Mouse (Mus musculus) liver (tissue): ENCODE data around the gene Pnkp.

Experiments
- DNase-seq: peaks from one replicate; pipeline ENCODE4 v3.0.0-alpha.2; 2020; ENCODE audit warnings: mixed read lengths

Pnkp gene

DNA sequence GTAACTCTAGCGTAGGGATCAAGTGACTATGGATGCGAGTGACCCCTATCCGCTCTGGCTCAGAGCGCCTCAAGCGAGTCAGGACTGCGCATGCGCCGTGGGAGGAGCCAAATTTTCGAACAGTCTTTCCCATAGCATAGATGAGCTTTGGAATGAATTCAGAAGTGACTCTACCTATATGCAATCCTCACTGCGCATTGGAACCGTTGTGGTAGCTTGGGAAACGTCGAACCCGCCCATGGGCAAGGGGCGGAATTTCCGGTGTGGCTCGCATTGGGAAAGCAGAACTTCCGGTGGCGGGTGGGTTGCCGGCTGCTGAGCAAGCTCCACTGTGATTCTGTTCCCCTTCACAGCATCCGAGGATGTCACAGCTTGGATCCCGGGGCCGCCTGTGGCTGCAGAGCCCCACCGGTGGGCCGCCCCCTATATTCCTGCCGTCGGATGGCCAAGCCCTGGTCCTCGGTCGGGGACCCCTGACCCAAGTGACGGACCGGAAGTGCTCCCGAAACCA lies at the start of gene Pnkp:
TSS of gene Pnkp (plus strand) at position 98 of the 511 bp plus-strand sequence.
- peak; percentile 89 for DNase-seq

GRCm38 (mm10) chr7:44808927-44809326 lies 48.0 kb upstream of the Pnkp start:
- no peak for DNase-seq

DNA sequence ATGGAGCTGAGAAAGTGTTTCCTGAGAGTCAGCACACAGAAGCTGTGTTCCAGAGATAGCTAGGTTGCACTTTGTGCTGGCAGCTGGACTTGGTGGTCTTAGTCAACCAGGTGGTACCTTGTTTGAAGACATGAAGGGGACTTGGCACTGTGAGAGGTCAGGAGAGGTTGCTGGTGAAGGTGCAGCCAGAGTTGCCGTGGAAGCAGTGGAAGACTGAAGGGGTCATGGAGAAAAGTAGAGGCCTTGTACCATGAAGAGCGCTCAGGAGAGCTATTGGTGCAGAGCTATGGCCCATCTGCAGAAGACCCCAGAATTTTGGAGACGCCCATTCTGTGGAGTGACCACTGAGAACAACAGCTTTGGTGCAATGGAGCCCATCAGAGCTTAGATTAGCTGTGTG lies 47.5 kb upstream of the Pnkp start:
- peak; percentile 1 for DNase-seq

GRCm38 (mm10) chr7:44810365-44810764 lies 46.6 kb upstream of the Pnkp start:
- DNase-seq: no peak

GRCm38 (mm10) chr7:44810819-44811557 lies 46.0 kb upstream of the Pnkp start:
- DNase-seq: peak; percentile 0

- peak; percentile 2 for DNase-seq
These were observed 44.2 kb upstream of the Pnkp start for GRCm38 (mm10) chr7:44812651-44813325.

GRCm38 (mm10) chr7:44813985-44814384 lies 43.0 kb upstream of the Pnkp start:
- peak; percentile 0 for DNase-seq

DNA sequence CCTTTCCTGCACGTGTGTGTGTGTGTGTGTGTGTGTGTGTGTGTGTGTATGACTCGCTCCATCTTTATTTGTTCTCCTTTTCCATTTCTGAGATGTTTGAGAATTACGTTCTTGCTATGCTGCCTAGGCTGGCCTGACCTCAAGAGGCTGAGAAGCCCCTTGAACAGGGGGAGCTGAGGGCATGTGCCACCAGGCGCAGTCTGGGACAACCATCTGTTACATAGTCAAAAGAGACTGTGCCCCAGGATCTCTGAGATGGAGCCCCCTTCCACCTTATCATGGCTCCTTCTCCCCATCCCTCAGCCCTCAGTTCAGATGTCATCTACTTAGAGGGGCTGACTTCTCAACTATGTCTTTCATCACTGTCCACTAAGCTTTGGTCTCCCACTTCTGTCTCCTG lies 42.5 kb upstream of the Pnkp start:
- peak; percentile 1 for DNase-seq

DNA sequence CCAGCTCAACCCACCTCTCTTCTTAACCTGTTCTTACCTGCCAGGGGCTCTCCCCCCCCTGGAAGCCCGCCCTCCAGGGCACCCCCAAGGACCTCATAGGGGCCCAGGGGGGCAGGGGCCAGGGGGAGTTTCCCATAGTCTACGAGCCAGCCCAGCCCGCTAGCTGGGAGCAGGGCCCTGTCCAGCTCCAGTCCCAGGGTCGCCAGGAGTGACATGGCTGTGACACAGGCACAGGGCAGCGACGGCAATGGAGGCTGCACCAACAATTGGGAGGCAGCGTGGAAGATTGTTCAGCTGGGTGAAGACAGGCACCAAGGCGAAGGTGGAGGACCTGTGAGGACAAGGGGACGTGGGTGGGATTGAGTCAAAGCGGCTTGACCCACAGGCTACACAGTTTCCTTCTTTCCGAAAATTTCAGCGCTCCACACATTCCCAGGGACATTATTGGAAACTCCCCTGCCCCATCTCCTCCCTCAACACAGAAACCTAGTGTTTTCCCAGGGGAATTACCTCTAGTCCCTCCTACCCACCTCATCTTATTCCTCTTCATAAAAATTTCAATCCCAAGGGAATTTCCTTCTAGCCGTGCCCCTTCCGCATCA lies 41.9 kb upstream of the Pnkp start:
- DNase-seq: peak; percentile 12

DNA sequence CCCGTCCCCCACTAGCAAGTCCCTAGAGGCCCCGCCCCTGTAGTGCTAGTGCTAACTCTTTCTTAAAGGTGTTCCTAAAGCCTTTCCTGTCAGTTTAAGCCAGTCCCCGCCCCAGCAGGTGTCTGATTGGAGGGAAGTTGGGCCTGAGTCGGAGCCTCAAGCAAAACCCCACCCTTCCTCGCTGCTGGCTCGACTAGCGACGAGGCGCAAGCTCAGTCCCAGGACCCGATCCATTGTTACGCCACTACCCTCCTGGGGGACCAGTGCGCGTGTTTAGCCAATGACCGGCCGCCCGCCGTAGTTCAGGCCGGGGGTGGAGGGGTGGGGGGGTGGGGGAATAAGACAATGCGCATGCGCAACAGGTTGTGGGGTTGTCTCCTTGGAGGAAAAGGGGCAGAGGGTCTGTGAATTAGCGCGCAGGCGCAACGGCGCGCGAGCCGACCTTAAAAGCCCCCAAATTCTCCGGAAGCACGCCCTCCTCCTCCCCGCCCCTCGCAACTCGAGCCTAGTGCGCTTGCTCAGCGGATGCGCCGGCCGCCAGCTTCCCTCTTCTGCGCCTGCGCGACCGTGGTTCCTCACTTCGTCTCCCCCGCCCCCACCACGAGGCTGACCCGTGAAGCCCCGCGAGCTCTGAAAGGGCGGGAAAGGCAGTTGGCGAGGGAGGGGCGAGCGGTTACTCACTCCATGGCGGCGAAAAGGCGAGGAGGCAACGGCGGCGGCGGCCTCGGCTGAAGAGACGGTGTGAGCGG lies 41.0 kb upstream of the Pnkp start, which contains the start of the genes Nup62 and Il4i1:
TSS of gene Nup62 (plus strand) at position 368 of the 749 bp plus-strand sequence.
TSS of gene Il4i1 (plus strand) at position 667 of the 749 bp plus-strand sequence.
- peak; percentile 99 for DNase-seq

DNA sequence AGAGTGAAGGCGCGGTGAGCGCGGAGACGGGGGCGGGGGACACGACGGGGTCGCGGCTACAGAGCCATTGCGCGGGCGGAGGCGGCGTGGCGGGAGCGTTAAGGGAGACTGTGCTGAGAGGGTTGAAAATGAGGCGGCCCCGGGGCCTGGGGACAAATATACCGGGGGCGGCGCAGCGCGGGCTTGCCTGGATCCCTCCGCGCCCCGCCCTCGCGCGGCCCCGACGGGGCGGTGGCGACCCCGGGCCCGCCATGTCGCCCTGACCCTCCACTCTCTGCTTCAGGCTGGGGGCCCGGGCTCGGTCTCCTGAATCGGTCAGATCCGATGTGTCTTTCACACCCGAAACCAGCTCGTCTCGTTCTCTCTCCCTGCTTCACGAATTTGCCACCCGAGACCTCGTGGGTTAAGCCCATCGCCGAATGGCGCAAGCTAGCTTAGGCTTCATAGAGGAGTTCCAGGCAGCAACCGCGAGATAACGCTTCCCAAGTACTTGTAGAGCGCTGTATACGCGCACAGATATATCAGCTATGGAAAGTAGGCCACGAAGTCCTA lies 40.4 kb upstream of the Pnkp start, which contains the start of gene Atf5:
TSS of gene Atf5 (minus strand) at position 189 of the 552 bp plus-strand sequence.
- DNase-seq: peak; percentile 73

DNA sequence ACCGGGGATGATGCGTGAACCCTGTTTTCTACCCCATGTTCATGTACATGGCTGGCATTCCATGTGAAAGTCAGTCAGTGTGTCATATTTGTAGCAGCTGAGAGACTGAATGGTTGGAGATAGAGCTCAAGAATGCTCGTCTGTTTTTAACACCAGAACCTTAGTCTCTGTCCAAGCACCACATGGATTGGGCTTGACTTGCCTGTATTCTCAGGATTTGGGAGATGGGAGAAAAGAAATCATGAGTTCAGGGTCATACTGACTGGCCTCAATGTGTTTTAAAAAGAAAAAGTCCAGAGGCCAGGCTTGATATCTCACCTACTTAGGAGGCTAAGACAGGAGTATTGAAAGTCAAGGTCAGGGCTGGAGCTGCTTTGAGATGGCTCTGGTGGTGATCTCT lies 39.5 kb upstream of the Pnkp start:
- no peak for DNase-seq

DNA sequence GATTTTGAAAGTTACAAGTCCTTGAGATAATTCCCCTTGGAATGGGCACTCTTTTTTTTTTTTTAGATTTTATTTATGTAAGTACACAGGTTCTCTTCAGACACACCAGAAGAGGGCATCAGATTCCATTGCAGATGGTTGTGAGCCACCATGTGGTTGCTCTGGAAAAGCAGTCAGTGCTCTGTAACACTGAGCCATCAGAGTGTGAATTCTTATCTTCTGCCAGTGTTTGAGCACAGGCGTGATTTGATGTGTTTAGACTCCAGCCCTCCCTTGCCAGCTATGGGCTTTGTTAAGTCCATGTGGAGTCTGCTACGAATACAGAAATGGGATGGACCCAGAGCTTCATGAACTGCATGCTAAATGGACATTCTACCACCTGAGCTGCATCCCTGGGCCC lies 38.8 kb upstream of the Pnkp start:
- peak; percentile 5 for DNase-seq

DNA sequence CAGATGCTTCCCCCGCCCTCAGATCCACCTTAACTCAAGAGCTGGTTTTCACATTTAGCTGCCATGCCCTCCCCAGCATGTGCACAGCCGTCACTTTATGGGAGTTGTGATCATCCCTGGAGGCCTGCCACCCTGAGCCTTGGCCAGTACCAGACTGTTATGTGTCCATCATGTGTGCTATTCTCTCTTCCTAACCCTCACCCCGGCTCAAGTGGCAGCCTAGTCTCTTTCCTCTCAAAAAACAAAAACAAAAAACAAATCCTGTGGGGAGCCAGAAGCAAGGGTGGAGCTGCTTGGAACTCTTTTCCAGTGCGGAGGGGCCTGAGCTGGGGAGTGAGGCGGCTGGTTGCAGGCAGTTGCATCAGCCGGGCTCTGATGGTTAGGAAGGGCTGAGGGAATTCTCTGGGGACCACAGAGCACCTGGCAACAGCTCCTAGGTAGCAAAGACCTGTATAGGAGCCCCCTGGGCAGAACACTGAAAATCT lies 38.1 kb upstream of the Pnkp start:
- DNase-seq: peak; percentile 60

DNA sequence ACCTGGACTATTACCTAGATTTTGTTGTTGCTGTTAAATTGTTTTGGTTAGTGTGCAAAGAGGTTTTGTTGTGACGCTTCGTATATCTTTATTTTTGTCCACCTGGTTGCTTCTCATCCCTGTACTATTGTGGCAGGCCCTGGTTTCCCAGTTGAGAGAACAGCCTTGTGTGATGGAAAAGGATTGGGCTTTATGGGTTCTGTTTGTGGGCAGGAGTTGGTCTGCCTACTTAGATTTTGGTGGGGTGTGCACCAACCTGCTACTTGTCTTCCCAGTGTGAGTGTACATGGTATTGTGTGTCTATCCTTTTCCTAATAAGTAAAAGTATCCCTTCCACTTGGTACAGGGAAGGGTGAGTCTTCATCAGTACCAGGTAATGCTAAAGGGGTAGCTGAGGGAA lies 37.5 kb upstream of the Pnkp start:
- peak; percentile 1 for DNase-seq

- peak; percentile 32 for DNase-seq
These were observed 37.1 kb upstream of the Pnkp start for GRCm38 (mm10) chr7:44819863-44820262.

GRCm38 (mm10) chr7:44820525-44820924 lies 36.4 kb upstream of the Pnkp start:
- peak; percentile 2 for DNase-seq

DNA sequence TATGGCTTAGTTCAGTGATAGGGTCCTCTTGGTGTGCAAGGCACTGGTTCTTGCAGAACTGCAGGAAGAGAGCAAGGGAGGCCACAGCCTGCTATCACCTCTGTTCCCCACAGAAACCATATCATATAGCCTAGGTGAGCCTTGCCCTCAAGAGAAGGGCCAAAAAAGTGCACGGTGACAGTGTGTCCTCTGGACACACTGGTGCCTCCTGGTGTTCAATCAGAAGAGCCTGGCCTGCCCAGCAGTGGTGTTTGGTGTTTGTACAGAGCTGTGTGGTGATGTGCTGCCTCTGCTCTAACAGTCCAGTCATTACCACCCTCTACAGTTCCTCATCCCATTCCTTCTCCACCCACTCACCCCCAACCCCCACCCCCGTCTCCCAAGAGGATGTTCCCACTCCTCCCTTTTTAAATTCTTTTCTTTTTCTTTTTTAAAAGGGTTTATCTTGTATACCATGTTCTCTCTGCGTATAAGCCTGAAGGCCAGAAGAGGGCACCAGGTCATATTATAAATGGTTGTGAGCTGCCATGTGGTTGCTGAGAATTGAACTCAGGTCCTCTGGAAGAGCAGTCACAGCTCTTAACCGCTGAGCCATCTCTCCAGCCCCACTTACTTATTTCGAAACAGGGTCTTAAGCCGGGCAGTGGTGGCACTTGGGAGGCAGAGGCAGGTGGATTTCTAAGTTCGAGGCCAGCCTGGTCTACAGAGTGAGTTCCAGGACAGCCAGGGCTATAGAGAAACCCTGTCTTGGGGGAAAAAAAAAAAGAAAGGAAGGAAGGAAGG lies 35.1 kb upstream of the Pnkp start:
- peak; percentile 16 for DNase-seq

DNA sequence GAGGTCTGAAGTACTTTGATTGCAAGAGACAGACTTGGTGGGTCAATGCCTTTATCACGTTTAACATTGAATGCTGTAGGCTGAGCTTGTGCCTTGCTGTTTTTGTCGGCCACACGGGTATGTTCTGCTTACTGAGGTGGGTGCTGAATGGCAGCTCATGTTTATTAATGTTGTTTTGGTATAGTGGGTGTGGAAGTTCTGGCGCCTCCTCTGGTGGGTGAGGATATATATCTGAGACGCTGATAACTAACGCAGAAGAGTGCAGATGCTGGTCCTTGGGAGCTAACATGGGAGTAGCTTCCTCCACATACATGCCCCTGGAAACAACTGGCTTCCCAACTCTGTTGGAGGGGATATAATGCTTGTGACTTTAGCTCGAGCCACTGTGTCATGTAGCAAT lies 33.5 kb upstream of the Pnkp start:
- no peak for DNase-seq

- peak; percentile 82 for DNase-seq
These were observed 32.1 kb upstream of the Pnkp start for GRCm38 (mm10) chr7:44824872-44825271.

DNA sequence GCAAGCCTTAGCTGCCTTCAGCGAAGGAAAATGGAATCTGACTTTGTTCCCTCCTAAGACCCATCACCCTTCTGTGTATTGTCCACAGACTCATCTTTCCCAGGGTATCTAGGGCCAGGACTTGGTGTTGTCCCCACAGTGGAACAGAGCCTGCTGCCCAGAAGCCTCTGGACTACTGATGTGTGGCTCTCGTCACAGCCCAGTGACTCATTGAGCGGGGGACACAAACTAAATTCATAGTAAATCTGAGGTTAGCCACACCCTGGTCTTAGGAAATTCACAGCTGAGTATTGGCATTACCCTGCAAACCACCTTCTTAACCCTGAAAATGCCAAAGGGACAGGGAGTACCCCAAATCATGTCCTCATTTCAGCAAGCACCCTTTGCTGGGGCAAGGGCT lies 30.2 kb upstream of the Pnkp start:
- no peak for DNase-seq
